Mouse (Mus musculus): ENCODE data around the gene Clpb. TPM values are rescaled to one million over a fixed set of nuclear protein-coding genes. Genes with fewer than 3 reads are reported as not detected.

Clpb gene
- polyA plus RNA-seq (2012; rRNA removed), result 24.7 and 26.9 TPM in 2 replicates

DNA sequence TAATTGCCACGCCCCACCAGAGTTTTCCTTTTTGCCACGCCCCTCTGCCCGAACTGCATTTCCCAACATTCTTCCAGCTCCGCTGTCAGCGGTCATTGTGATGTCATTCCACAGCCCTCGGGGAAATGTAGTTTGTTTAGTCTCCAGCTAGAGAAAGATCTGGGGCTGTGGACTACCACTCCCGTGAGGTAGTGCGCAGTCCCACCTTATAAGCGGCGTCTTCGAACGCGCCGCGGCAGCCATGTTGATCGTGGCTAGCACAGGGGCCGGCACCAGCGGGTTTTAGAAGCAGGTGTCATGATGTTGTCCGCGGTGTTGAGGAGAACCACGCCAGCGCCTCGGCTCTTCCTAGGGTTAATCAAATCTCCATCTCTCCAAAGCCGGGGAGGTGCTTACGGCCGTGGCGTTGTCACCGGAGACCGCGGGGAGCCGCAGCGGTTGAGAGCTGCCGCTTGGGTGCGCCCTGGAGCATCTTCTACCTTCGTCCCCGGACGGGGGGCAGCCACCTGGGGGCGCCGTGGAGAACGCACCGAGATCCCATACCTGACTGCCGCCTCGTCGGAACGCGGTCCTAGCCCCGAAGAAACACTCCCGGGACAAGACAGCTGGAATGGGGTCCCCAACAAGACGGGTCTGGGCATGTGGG is at the start of gene Clpb:
Gene Clpb (plus strand): TSS at position 120 of the 646 bp plus-strand sequence.

DNA sequence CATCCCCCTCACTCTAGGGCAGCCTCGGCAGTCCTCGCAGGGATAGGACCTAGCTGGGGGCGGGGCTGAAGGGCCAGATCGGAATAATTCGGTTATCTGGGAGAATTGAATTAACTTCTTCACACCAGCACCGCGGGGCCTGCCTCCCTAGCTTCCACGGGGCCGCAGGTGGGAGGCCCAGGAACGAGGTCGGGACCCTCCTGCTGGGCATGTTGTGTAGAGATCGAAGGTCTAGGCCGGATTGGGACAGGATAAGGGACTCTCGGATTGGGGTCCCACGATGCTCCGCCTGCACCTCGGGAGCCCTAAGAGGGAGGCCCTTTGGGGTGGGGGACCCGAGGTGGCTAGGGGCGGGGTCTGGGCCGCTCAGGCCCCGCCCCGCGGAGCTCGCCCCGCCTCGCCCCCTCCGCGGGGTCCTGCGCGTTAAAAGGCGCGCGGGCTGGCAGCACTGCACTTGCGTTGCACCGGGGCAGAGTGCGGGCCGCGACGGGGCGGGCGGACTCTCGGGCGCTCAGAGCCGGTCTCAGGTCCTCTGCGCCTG is 154.5 kb downstream of the Clpb start, which contains the start of gene Phox2a:
Gene Phox2a (plus strand): TSS at position 453 of the 541 bp plus-strand sequence.

GRCm38 (mm10) chr7:101837606-101838471 is 174.4 kb downstream of the Clpb start, which contains the start of gene Inppl1:
Gene Inppl1, minus strand, starts transcription at chr7:101838229.

Other genes with a start within 250 kb of the Clpb start
- gene Pde2a, start 241.9 kb upstream of the Clpb start, polyA plus RNA-seq (2012; rRNA removed), result 7.0 and 9.9 TPM in 2 replicates
- 0.01 TPM in 1 of 2 replicates, not detected in the other for gene Art2b, start 78.0 kb upstream of the Clpb start, polyA plus RNA-seq (2012; rRNA removed)
- 0.80 and 2.0 TPM in 2 replicates for gene Phox2a, start 154.7 kb downstream of the Clpb start, polyA plus RNA-seq (2012; rRNA removed)
- 58.7 and 79.0 TPM in 2 replicates for gene Inppl1, start 174.6 kb downstream of the Clpb start, polyA plus RNA-seq (2012; rRNA removed)
- gene Folr2, start 193.6 kb downstream of the Clpb start, polyA plus RNA-seq (2012; rRNA removed), result 2.5 TPM in 2 replicates
- gene Anapc15, start 200.1 kb downstream of the Clpb start, polyA plus RNA-seq (2012; rRNA removed), result 124 and 143 TPM in 2 replicates
- gene Folr1, start 207.2 kb downstream of the Clpb start, polyA plus RNA-seq (2012; rRNA removed), result 5.8 and 12.0 TPM in 2 replicates
- gene Lamtor1, start 242.3 kb downstream of the Clpb start, polyA plus RNA-seq (2012; rRNA removed), result 122 and 155 TPM in 2 replicates
- 0.12 and 0.41 TPM in 2 replicates for gene Tomt, start 242.7 kb downstream of the Clpb start, polyA plus RNA-seq (2012; rRNA removed)

All from central nervous system, embryonic 11.5 days (tissue).